Mouse (Mus musculus): ENCODE measurements around the gene M1ap. TPM values are rescaled to one million over a fixed set of nuclear protein-coding genes. Genes with fewer than 3 reads are reported as not detected.

M1ap gene
- total and polyA plus RNA-seq, 3 experiments = 6.2 to 6.3 TPM; not detected in 1

GRCm38 (mm10) chr6:83054871-83055431, 108.2 kb downstream of the M1ap start, which contains the start of gene Htra2:
TSS of gene Htra2 (minus strand) at chr6:83055273.
- peaks cover 0 to 14% of the 10 kb centered on the region in 2 experiments for H3K36me3 ChIP-seq (ENCODE audit: control insufficient read depth in 1 of 2, insufficient read depth in 2 of 2, low read length in 2 of 2)
- H3K27me3 ChIP-seq (ENCODE audit: control insufficient read depth in 1 of 2, insufficient read depth in 2 of 2, low read length in 2 of 2) = no peaks in the 10 kb centered on the region
- H3K27ac ChIP-seq (ENCODE audit: control insufficient read depth, low read depth, low read length) = peak within 1 kb of the TSS; percentile 75
- peaks cover 41% of the 10 kb centered on the region for H3K79me2 ChIP-seq (ENCODE audit: control insufficient read depth, insufficient read depth, low read length, poor library complexity)
- DNase-seq (ENCODE audit: low read depth, low spot score) = no peak
- H3K4me1 ChIP-seq (ENCODE audit: control insufficient read depth in 1 of 2, insufficient read depth in 2 of 2, low read length in 2 of 2) = peaks cover 0 to 18% of the 10 kb centered on the region in 2 experiments; a peak in 3 of 4 replicates
- H3K9ac ChIP-seq (ENCODE audit: control insufficient read depth, low read depth, low read length, poor library complexity, severe bottlenecking) = peak within 1 kb of the TSS; percentile 97
- TF ChIP-seq SMC3 (IDR thresholded peaks at IDR 0.05; ENCODE audit: low read depth, low read length) (peak; percentile 53), CHD1 (IDR thresholded peaks at IDR 0.05; ENCODE audit: low read depth, low read length) (no peak), CTCF (IDR thresholded peaks at IDR 0.05 in 2 of 3, conservative IDR thresholded peaks at IDR 0.05 in 1 of 3; ENCODE audit: control insufficient read depth in 1 of 3, insufficient read depth in 1 of 3, low read depth in 2 of 3, low read length in 3 of 3, poor library complexity in 1 of 3, severe bottlenecking in 1 of 3) (peak in 2 of 3 experiments; percentile 50 to 72; a peak in 5 of 6 replicates), ZC3H11A (IDR thresholded peaks at IDR 0.05; ENCODE audit: low read depth, low read length) (no peak; the same call in 1 of the 2 replicates)
- no peaks in the 10 kb centered on the region for H3K9me3 ChIP-seq (replicated peaks; ENCODE audit: insufficient read depth, low read length)
- H3K4me3 ChIP-seq (ENCODE audit: control insufficient read depth in 1 of 2, insufficient read depth in 1 of 2, low read depth in 2 of 2, low read length in 2 of 2) = peak within 1 kb of the TSS; percentile 68 to 87

- peaks cover 0 to 12% of the 10 kb centered on the region in 2 experiments; a peak in 3 of 4 replicates for H3K4me1 ChIP-seq (ENCODE audit: control insufficient read depth in 1 of 2, insufficient read depth in 2 of 2, low read length in 2 of 2)
- no peaks in the 10 kb centered on the region for H3K9me3 ChIP-seq (replicated peaks; ENCODE audit: insufficient read depth, low read length)
- peaks cover 0 to 7% of the 10 kb centered on the region in 2 experiments; a peak in 3 of 4 replicates for H3K36me3 ChIP-seq (ENCODE audit: control insufficient read depth in 1 of 2, insufficient read depth in 2 of 2, low read length in 2 of 2)
- H3K4me3 ChIP-seq (ENCODE audit: control insufficient read depth in 1 of 2, insufficient read depth in 1 of 2, low read depth in 2 of 2, low read length in 2 of 2) = no peak within 1 kb of the TSS
- TF ChIP-seq HCFC1 (IDR thresholded peaks at IDR 0.05; ENCODE audit: low read depth, low read length) (peak; percentile 88), ZMIZ1 (IDR thresholded peaks at IDR 0.05; ENCODE audit: low read depth, low read length) (0 out of 2 replicates have a peak, but pooled peaks have one; percentile 29), MYC (IDR thresholded peaks at IDR 0.05; ENCODE audit: low read depth, low read length) (no peak), ETS1 (IDR thresholded peaks at IDR 0.05; ENCODE audit: low read depth, low read length) (no peak), POLR2A (IDR thresholded peaks at IDR 0.05; ENCODE audit: control insufficient read depth in 1 of 2, insufficient read depth in 1 of 2, low read depth in 1 of 2, low read length in 2 of 2, poor library complexity in 1 of 2) (peak in 1 of 2 experiments; percentile 25; a peak in 1 of 4 replicates)
- H3K9ac ChIP-seq (ENCODE audit: control insufficient read depth, low read depth, low read length, poor library complexity, severe bottlenecking) = no peak within 1 kb of the TSS
- peaks cover 36% of the 10 kb centered on the region for H3K79me2 ChIP-seq (ENCODE audit: control insufficient read depth, insufficient read depth, low read length, poor library complexity)
- H3K27ac ChIP-seq (ENCODE audit: control insufficient read depth, low read depth, low read length) = no peak within 1 kb of the TSS
- H3K27me3 ChIP-seq (ENCODE audit: control insufficient read depth in 1 of 2, insufficient read depth in 2 of 2, low read length in 2 of 2) = no peaks in the 10 kb centered on the region
- peak; percentile 46 for DNase-seq (ENCODE audit: low read depth, low spot score)
These were observed 111.1 kb downstream of the M1ap start, which contains the start of gene Dqx1 for GRCm38 (mm10) chr6:83057790-83058189. TSS of gene Dqx1 (plus strand) at chr6:83057844.

GRCm38 (mm10) chr6:83058725-83059124, 112.0 kb downstream of the M1ap start:
- H3K36me3 ChIP-seq (ENCODE audit: control insufficient read depth in 1 of 2, insufficient read depth in 2 of 2, low read length in 2 of 2) = peaks cover 0 to 6% of the 10 kb centered on the region in 2 experiments; a peak in 3 of 4 replicates
- TF ChIP-seq POLR2AphosphoS2 (IDR thresholded peaks at IDR 0.05; ENCODE audit: low read length) (0 out of 2 replicates have a peak, but pooled peaks have one; percentile 8), MAZ (IDR thresholded peaks at IDR 0.05; ENCODE audit: low read depth, low read length) (no peak)
- H3K4me1 ChIP-seq (ENCODE audit: control insufficient read depth in 1 of 2, insufficient read depth in 2 of 2, low read length in 2 of 2) = peaks cover 0 to 11% of the 10 kb centered on the region in 2 experiments; a peak in 3 of 4 replicates
- no peak overlapping the region for H3K27ac ChIP-seq (ENCODE audit: control insufficient read depth, low read depth, low read length)
- H3K4me3 ChIP-seq (ENCODE audit: control insufficient read depth in 1 of 2, insufficient read depth in 1 of 2, low read depth in 2 of 2, low read length in 2 of 2) = no peak overlapping the region
- H3K9me3 ChIP-seq (replicated peaks; ENCODE audit: insufficient read depth, low read length) = no peaks in the 10 kb centered on the region
- peaks cover 27% of the 10 kb centered on the region for H3K79me2 ChIP-seq (ENCODE audit: control insufficient read depth, insufficient read depth, low read length, poor library complexity)
- no peak for DNase-seq (ENCODE audit: low read depth, low spot score)
- no peak overlapping the region for H3K9ac ChIP-seq (ENCODE audit: control insufficient read depth, low read depth, low read length, poor library complexity, severe bottlenecking)
- no peaks in the 10 kb centered on the region for H3K27me3 ChIP-seq (ENCODE audit: control insufficient read depth in 1 of 2, insufficient read depth in 2 of 2, low read length in 2 of 2)

All from MEL (cell line).